Mouse (Mus musculus) neural tube, embryonic 13.5 days (tissue): ENCODE measurements around the gene Ap1m2. TPM values are rescaled to one million over a fixed set of nuclear protein-coding genes. Genes with fewer than 3 reads are reported as not detected.

Source experiments
- ATAC-seq: fragments of 200-750 bp; cut with Nextera tagmentation; 2 replicates; pipeline ENCODE4 v1.8.0; 2017; ENCODE audit warnings: low read depth, mild to moderate bottlenecking, moderate TSS enrichment, moderate library complexity
- H3K27ac ChIP-seq: fragments of 300-500 bp; sonication (generic); replicated peaks from 2 replicates; pipeline ENCODE4 v1.5.1; 2015; ENCODE audit warnings: moderate library complexity, mild to moderate bottlenecking, inconsistent platforms
- H3K27me3 ChIP-seq: fragments of 300-500 bp; sonication (generic); 2 replicates; pipeline ENCODE4 v1.6.1; 2015; ENCODE audit warnings: mild to moderate bottlenecking, inconsistent platforms
- H3K36me3 ChIP-seq: fragments of 300-500 bp; sonication (generic); 2 replicates; pipeline ENCODE4 v1.6.1; 2015; ENCODE audit warnings: mild to moderate bottlenecking, inconsistent platforms
- H3K4me1 ChIP-seq: fragments of 300-500 bp; sonication (generic); replicated peaks from 2 replicates; pipeline ENCODE4 v1.6.1; 2015; ENCODE audit warnings: inconsistent platforms
- H3K4me2 ChIP-seq: fragments of 300-500 bp; sonication (generic); 2 replicates; pipeline ENCODE4 v1.6.1; 2015; ENCODE audit warnings: inconsistent platforms, mild to moderate bottlenecking, moderate library complexity
- H3K4me3 ChIP-seq: fragments of 300-500 bp; sonication (generic); 2 replicates; pipeline ENCODE4 v1.5.1; 2015; ENCODE audit warnings: mild to moderate bottlenecking, inconsistent platforms
- H3K9ac ChIP-seq: fragments of 300-500 bp; sonication (generic); 2 replicates; pipeline ENCODE4 v1.6.1; 2015; ENCODE audit warnings: moderate library complexity, mild to moderate bottlenecking, inconsistent platforms
- H3K9me3 ChIP-seq: fragments of 300-500 bp; sonication (generic); 2 replicates; pipeline ENCODE4 v1.6.1; 2016; ENCODE audit warnings: inconsistent platforms
- WGBS: fragments of 180-500 bp; shearing (Covaris S2); methylation state at CpG from one replicate; pipeline ENCODE4 v1.1.7; 2015; 5-methylcytosine and 5-hydroxymethylcytosine counted together
- polyA plus RNA-seq: library from polyadenylated mRNA; unstranded; fragments of >200 nt; fragmentation: Nextera tagmentation; extraction: Ambion mirVana; gene quantifications from 2 replicates; pipeline ENCODE4 v1.2.1, GENCODE M21; 2015

Gene Ap1m2
- polyA plus RNA-seq, 1 experiment from 2014 or later = 0.89 TPM

- Histone ChIP-seq H3K27ac (no peak overlapping the region), H3K9ac (peak overlapping the region; percentile 82; the same call in 1 of the 2 replicates), H3K4me2 (peak overlapping the region; percentile 92), H3K4me1 (peaks cover 27% of the 10 kb centered on the region), H3K27me3 (no peaks in the 10 kb centered on the region), H3K9me3 (no peaks in the 10 kb centered on the region), H3K36me3 (no peaks in the 10 kb centered on the region; the same call in 1 of the 2 replicates), H3K4me3 (peak overlapping the region; percentile 69)
- WGBS = 83% methylated on average over 19 of the region's 19 CpGs
- ATAC-seq = no peak
Observed at GRCm38 (mm10) chr9:21322211-21322916, 10.2 kb upstream of the Ap1m2 start.

- H3K4me2 ChIP-seq = peak overlapping the region; percentile 92
- no peaks in the 10 kb centered on the region for H3K9me3 ChIP-seq
- H3K27me3 ChIP-seq = no peaks in the 10 kb centered on the region
- H3K4me1 ChIP-seq = peaks cover 27% of the 10 kb centered on the region
- ATAC-seq = no peak
- 16% methylated on average over 6 of the region's 6 CpGs for WGBS
- H3K4me3 ChIP-seq = peak overlapping the region; percentile 69
- no peaks in the 10 kb centered on the region; the same call in 1 of the 2 replicates for H3K36me3 ChIP-seq
- H3K9ac ChIP-seq = peak overlapping the region; percentile 82
- H3K27ac ChIP-seq = no peak overlapping the region; the same call in 1 of the 2 replicates
Observed at GRCm38 (mm10) chr9:21321513-21321835, 9.3 kb upstream of the Ap1m2 start.

- peak within 1 kb of the TSS; percentile 92 for H3K4me2 ChIP-seq
- ATAC-seq = peak; percentile 95
- no peaks in the 10 kb centered on the region for H3K9me3 ChIP-seq
- no peaks in the 10 kb centered on the region; the same call in 1 of the 2 replicates for H3K36me3 ChIP-seq
- peak within 1 kb of the TSS; percentile 69 for H3K4me3 ChIP-seq
- H3K4me1 ChIP-seq = peaks cover 27% of the 10 kb centered on the region
- 1% methylated on average over 52 of the region's 52 CpGs for WGBS
- H3K27me3 ChIP-seq = no peaks in the 10 kb centered on the region
- H3K9ac ChIP-seq = peak within 1 kb of the TSS; percentile 82
- H3K27ac ChIP-seq = peak within 1 kb of the TSS; percentile 61
Observed at GRCm38 (mm10) chr9:21320619-21321512, 8.7 kb upstream of the Ap1m2 start, which contains the start of gene Slc44a2. Gene Slc44a2, plus strand, starts transcription at chr9:21320698.

GRCm38 (mm10) chr9:21320280-21320618 is 8.1 kb upstream of the Ap1m2 start:
- Histone ChIP-seq H3K4me3 (peak overlapping the region; percentile 69), H3K27me3 (no peaks in the 10 kb centered on the region), H3K4me1 (peaks cover 27% of the 10 kb centered on the region), H3K4me2 (peak overlapping the region; percentile 92), H3K9me3 (no peaks in the 10 kb centered on the region), H3K9ac (peak overlapping the region; percentile 82), H3K36me3 (no peaks in the 10 kb centered on the region; the same call in 1 of the 2 replicates), H3K27ac (0 out of 2 replicates have a peak overlapping the region, but pooled peaks have one; percentile 61)
- ATAC-seq = peak; percentile 62
- 35% methylated on average over 4 of the region's 4 CpGs for WGBS

GRCm38 (mm10) chr9:21319503-21319902 is 7.4 kb upstream of the Ap1m2 start:
- Histone ChIP-seq H3K27me3 (no peaks in the 10 kb centered on the region), H3K27ac (no peak overlapping the region), H3K9me3 (no peaks in the 10 kb centered on the region), H3K9ac (no peak overlapping the region), H3K4me2 (no peak overlapping the region), H3K36me3 (no peaks in the 10 kb centered on the region), H3K4me1 (peaks cover 27% of the 10 kb centered on the region), H3K4me3 (no peak overlapping the region)
- no peak for ATAC-seq
- WGBS = 93% methylated on average over 4 of the region's 4 CpGs

GRCm38 (mm10) chr9:21318792-21319191 is 6.7 kb upstream of the Ap1m2 start:
- Histone ChIP-seq H3K36me3 (no peaks in the 10 kb centered on the region), H3K9ac (no peak overlapping the region), H3K27me3 (no peaks in the 10 kb centered on the region), H3K4me2 (no peak overlapping the region), H3K27ac (no peak overlapping the region), H3K4me1 (peaks cover 27% of the 10 kb centered on the region), H3K9me3 (no peaks in the 10 kb centered on the region), H3K4me3 (no peak overlapping the region)
- 93% methylated on average over 6 of the region's 6 CpGs for WGBS
- ATAC-seq = no peak

- Histone ChIP-seq H3K27me3 (peaks cover 11% of the 10 kb centered on the region), H3K36me3 (no peaks in the 10 kb centered on the region), H3K4me1 (peaks cover 19% of the 10 kb centered on the region), H3K9me3 (no peaks in the 10 kb centered on the region), H3K27ac (no peak overlapping the region), H3K9ac (no peak overlapping the region), H3K4me3 (no peak overlapping the region), H3K4me2 (no peak overlapping the region)
- WGBS = 77% methylated on average over 7 of the region's 7 CpGs
- no peak for ATAC-seq
Observed at GRCm38 (mm10) chr9:21316696-21317095, 4.6 kb upstream of the Ap1m2 start.

GRCm38 (mm10) chr9:21315421-21315820 is 3.3 kb upstream of the Ap1m2 start:
- 47% methylated on average over 5 of the region's 5 CpGs for WGBS

GRCm38 (mm10) chr9:21314367-21315140 is 2.4 kb upstream of the Ap1m2 start:
- 0 out of 2 replicates have a peak overlapping the region, but pooled peaks have one; percentile 0 for H3K27ac ChIP-seq
- H3K9ac ChIP-seq = no peak overlapping the region
- H3K9me3 ChIP-seq = no peaks in the 10 kb centered on the region
- H3K4me2 ChIP-seq = no peak overlapping the region
- WGBS = 93% methylated on average over 9 of the region's 9 CpGs
- ATAC-seq = no peak
- H3K4me3 ChIP-seq = no peak overlapping the region
- H3K36me3 ChIP-seq = no peaks in the 10 kb centered on the region
- 0 out of 2 replicates have a peak, but pooled peaks cover 6% of the 10 kb centered on the region for H3K4me1 ChIP-seq
- peaks cover 24% of the 10 kb centered on the region for H3K27me3 ChIP-seq

More at GRCm38 (mm10) chr9:21315421-21315820, 3.3 kb upstream of the Ap1m2 start:
- Histone ChIP-seq H3K4me3 (no peak overlapping the region), H3K27ac (0 out of 2 replicates have a peak overlapping the region, but pooled peaks have one; percentile 0), H3K9me3 (no peaks in the 10 kb centered on the region), H3K36me3 (no peaks in the 10 kb centered on the region), H3K9ac (no peak overlapping the region), H3K4me2 (no peak overlapping the region), H3K4me1 (peaks cover 11% of the 10 kb centered on the region), H3K27me3 (peaks cover 21% of the 10 kb centered on the region)
- no peak for ATAC-seq

- H3K36me3 ChIP-seq = no peaks in the 10 kb centered on the region
- no peak overlapping the region for H3K27ac ChIP-seq
- WGBS = 9% methylated on average over 11 of the region's 11 CpGs
- no peaks in the 10 kb centered on the region for H3K9me3 ChIP-seq
- H3K9ac ChIP-seq = no peak overlapping the region
- no peak overlapping the region for H3K4me3 ChIP-seq
- H3K4me1 ChIP-seq = 0 out of 2 replicates have a peak, but pooled peaks cover 6% of the 10 kb centered on the region
- H3K27me3 ChIP-seq = peaks cover 24% of the 10 kb centered on the region
- H3K4me2 ChIP-seq = no peak overlapping the region
- ATAC-seq = peak; percentile 49; the same call in 1 of the 2 replicates
Observed at GRCm38 (mm10) chr9:21313394-21313793, 1.3 kb upstream of the Ap1m2 start.

GRCm38 (mm10) chr9:21311695-21312094 is 442 bp downstream of the Ap1m2 start:
- 0 out of 2 replicates have a peak, but pooled peaks cover 6% of the 10 kb centered on the region for H3K4me1 ChIP-seq
- H3K4me3 ChIP-seq = peak overlapping the region; percentile 22
- H3K27me3 ChIP-seq = peaks cover 24% of the 10 kb centered on the region
- H3K9me3 ChIP-seq = no peaks in the 10 kb centered on the region
- H3K27ac ChIP-seq = no peak overlapping the region
- H3K36me3 ChIP-seq = no peaks in the 10 kb centered on the region
- no peak for ATAC-seq
- no peak overlapping the region for H3K9ac ChIP-seq
- 37% methylated on average over 7 of the region's 7 CpGs for WGBS
- H3K4me2 ChIP-seq = peak overlapping the region; percentile 39; the same call in 1 of the 2 replicates
